Mouse (Mus musculus) embryonic fibroblast, embryonic 13.5 days (primary cell): ENCODE measurements around the gene Fancf.

Experiments
- CTCF ChIP-seq: IDR thresholded peaks from 2 replicates; pipeline ENCODE4 v1.5.1; 2011; ENCODE audit warnings: mild to moderate bottlenecking, control low read depth, low read length, moderate library complexity, borderline replicate concordance; ENCODE audit not compliant: insufficient read depth
- POLR2A ChIP-seq: IDR thresholded peaks from 2 replicates; pipeline ENCODE4 v1.6.1; 2011; ENCODE audit warnings: low read depth, mild to moderate bottlenecking, control low read depth, low read length, moderate library complexity

DNA sequence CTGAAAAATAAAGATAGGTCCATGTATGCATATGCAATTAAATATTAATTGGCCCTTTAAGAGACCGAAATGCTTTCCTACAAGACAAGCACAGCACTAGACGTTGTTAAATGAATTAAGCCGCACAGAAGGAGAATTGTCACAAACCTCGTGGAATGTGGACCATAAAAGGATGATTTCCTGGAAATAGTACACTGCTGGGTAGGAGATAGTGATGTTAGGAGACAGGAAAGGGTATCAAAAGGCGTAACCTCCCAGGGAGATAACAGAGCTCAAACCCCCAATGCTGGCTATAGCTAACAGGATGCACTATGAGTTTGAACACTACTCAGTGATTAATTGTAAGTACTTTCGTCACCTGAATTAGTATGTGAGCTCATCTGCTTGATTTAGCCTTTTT, 11.2 kb downstream of the Fancf start:
- TF ChIP-seq POLR2A, result no peak
- no peak for TF ChIP-seq CTCF
